In genomic region chr15:31251189-31251588, GRCm38 (mm10) we compare ENCODE assay signal across 23 mouse cellular contexts. TPM values are rescaled to one million over a fixed set of nuclear protein-coding genes. Genes with fewer than 3 reads are reported as not detected.
DNase-seq lines count a peak whose midpoint lies in the region; ATAC-seq lines count a peak whose summit lies in the region.
"Had no signal": no experiment of that assay in that cellular context is flagged by ENCODE, and none has a peak within 500 bp of the region (broad histone marks: within the 10 kb centered on the region; RNA-seq: fewer than 3 reads in every experiment).

No protein-coding gene starts in this region.

- WGBS in kidney, embryonic 15.5 days = 69% methylated on average over 6 of the region's 6 CpGs
- WGBS in liver, embryonic 16.5 days (ENCODE audit: insufficient replicate concordance) = 68% methylated on average over 6 of the region's 6 CpGs
- 84% methylated on average over 6 of the region's 6 CpGs for WGBS in liver, embryonic 11.5 days
- WGBS in embryonic facial prominence, embryonic 10.5 days = 78% methylated on average over 6 of the region's 6 CpGs

- no peak overlapping the region for H3K27ac ChIP-seq in kidney, embryonic 15.5 days
- no peak overlapping the region for H3K27ac ChIP-seq in liver, embryonic 16.5 days (ENCODE audit: low read length)
- no peak overlapping the region for H3K27ac ChIP-seq in liver, embryonic 11.5 days (ENCODE audit: low read depth, low read length)
- H3K27ac ChIP-seq in embryonic facial prominence, embryonic 10.5 days (replicated peaks) = 0 out of 2 replicates have a peak overlapping the region, but pooled peaks have one; percentile 4
- H3K27ac ChIP-seq: embryonic facial prominence, embryonic 12.5 days; heart, embryonic 15.5 days; hindbrain, embryonic 10.5 days; hindbrain, embryonic 14.5 days had no signal

- no peak overlapping the region for H3K4me3 ChIP-seq in kidney, embryonic 15.5 days (replicated peaks)
- no peak overlapping the region for H3K4me3 ChIP-seq in liver, embryonic 16.5 days (ENCODE audit: low read depth, low read length)
- no peak overlapping the region for H3K4me3 ChIP-seq in liver, embryonic 11.5 days (ENCODE audit: low read depth, low read length)
- no peak overlapping the region for H3K4me3 ChIP-seq in embryonic facial prominence, embryonic 10.5 days
- H3K4me3 ChIP-seq: embryonic facial prominence, embryonic 12.5 days; embryonic facial prominence, embryonic 15.5 days; heart, embryonic 12.5 days; heart, embryonic 15.5 days; hindbrain, embryonic 10.5 days had no signal

- peak; percentile 15 for DNase-seq in kidney, adult 11 months
- DNase-seq in liver, embryonic 11.5 days (ENCODE audit: low spot score) = no peak
- peak; percentile 30 for DNase-seq in 3T3-L1 (ENCODE audit: low read depth, low spot score)
- no peak for DNase-seq in embryonic facial prominence, embryonic 10.5 days (ENCODE audit: low spot score)
- DNase-seq: adrenal gland, adult 8-10 months; adrenal gland, postnatal 25 days; cerebellum, adult 18-20 months; cerebellum, adult 9-10 months; cerebellum, postnatal 14 days; forebrain, postnatal 0 days; gastrocnemius, postnatal 25 days; heart, adult 18-20 months; heart, postnatal 10 days; heart, postnatal 36 days had no signal

- H3K4me2 ChIP-seq in kidney, embryonic 15.5 days = no peak overlapping the region
- H3K4me2 ChIP-seq in liver, embryonic 16.5 days (ENCODE audit: low read depth, low read length) = no peak overlapping the region
- H3K4me2 ChIP-seq in liver, embryonic 11.5 days = no peak overlapping the region
- H3K4me2 ChIP-seq: embryonic facial prominence, embryonic 12.5 days; embryonic facial prominence, embryonic 15.5 days; heart, embryonic 12.5 days; heart, embryonic 15.5 days; hindbrain, embryonic 14.5 days had no signal

- H3K9me3 ChIP-seq in kidney, embryonic 15.5 days (replicated peaks) = no peaks in the 10 kb centered on the region
- no peaks in the 10 kb centered on the region for H3K9me3 ChIP-seq in liver, embryonic 16.5 days (replicated peaks; ENCODE audit: control insufficient read depth, low read length)
- H3K9me3 ChIP-seq in liver, embryonic 11.5 days (ENCODE audit: control insufficient read depth, low read length) = no peaks in the 10 kb centered on the region
- no peaks in the 10 kb centered on the region for H3K9me3 ChIP-seq in embryonic facial prominence, embryonic 10.5 days
- H3K9me3 ChIP-seq: embryonic facial prominence, embryonic 12.5 days; embryonic facial prominence, embryonic 15.5 days; heart, embryonic 12.5 days; heart, embryonic 15.5 days; hindbrain, embryonic 10.5 days had no signal

- no peaks in the 10 kb centered on the region for H3K27me3 ChIP-seq in kidney, embryonic 15.5 days
- no peaks in the 10 kb centered on the region for H3K27me3 ChIP-seq in liver, embryonic 16.5 days (ENCODE audit: control insufficient read depth, insufficient read depth, low read depth, low read length)
- H3K27me3 ChIP-seq in liver, embryonic 11.5 days (replicated peaks; ENCODE audit: control insufficient read depth, insufficient read depth, low read length) = no peaks in the 10 kb centered on the region
- no peaks in the 10 kb centered on the region for H3K27me3 ChIP-seq in embryonic facial prominence, embryonic 10.5 days (replicated peaks; ENCODE audit: low read depth, poor library complexity, severe bottlenecking)
- H3K27me3 ChIP-seq: embryonic facial prominence, embryonic 12.5 days; embryonic facial prominence, embryonic 15.5 days; heart, embryonic 12.5 days; heart, embryonic 15.5 days had no signal

- no peak for ATAC-seq in kidney, embryonic 15.5 days (replicated peaks; ENCODE audit: low FRiP score)
- peak; percentile 42; the same call in 1 of the 2 replicates for ATAC-seq in liver, embryonic 16.5 days (ENCODE audit: low read depth)
- ATAC-seq in liver, embryonic 11.5 days (replicated peaks; ENCODE audit: low FRiP score) = no peak
- ATAC-seq: activated CD4-positive, CD25-positive, alpha-beta regulatory T cell, adult 4 months; forebrain, postnatal 0 days had no signal

- H3K9ac ChIP-seq in kidney, embryonic 15.5 days = no peak overlapping the region
- H3K9ac ChIP-seq in liver, embryonic 16.5 days (ENCODE audit: low read depth, low read length) = no peak overlapping the region
- H3K9ac ChIP-seq in liver, embryonic 11.5 days (ENCODE audit: low read depth, low read length) = no peak overlapping the region
- H3K9ac ChIP-seq: embryonic facial prominence, embryonic 12.5 days; embryonic facial prominence, embryonic 15.5 days; forebrain, postnatal 0 days; heart, embryonic 12.5 days; heart, embryonic 15.5 days; hindbrain, embryonic 14.5 days had no signal

- H3K36me3 ChIP-seq in kidney, embryonic 15.5 days = no peaks in the 10 kb centered on the region
- H3K36me3 ChIP-seq in liver, embryonic 16.5 days (ENCODE audit: control insufficient read depth, insufficient read depth) = no peaks in the 10 kb centered on the region
- no peaks in the 10 kb centered on the region for H3K36me3 ChIP-seq in liver, embryonic 11.5 days (ENCODE audit: control insufficient read depth, insufficient read depth, low read length)
- no peaks in the 10 kb centered on the region for H3K36me3 ChIP-seq in embryonic facial prominence, embryonic 10.5 days (replicated peaks)
- H3K36me3 ChIP-seq: embryonic facial prominence, embryonic 12.5 days; embryonic facial prominence, embryonic 15.5 days; heart, embryonic 12.5 days; heart, embryonic 15.5 days; hindbrain, embryonic 10.5 days had no signal

- peaks cover 23% of the 10 kb centered on the region for H3K4me1 ChIP-seq in kidney, embryonic 15.5 days
- H3K4me1 ChIP-seq in liver, embryonic 16.5 days (ENCODE audit: control insufficient read depth, low read depth, low read length) = peaks cover 13% of the 10 kb centered on the region
- H3K4me1 ChIP-seq in liver, embryonic 11.5 days (replicated peaks; ENCODE audit: control insufficient read depth, insufficient read depth, low read length) = peaks cover 16% of the 10 kb centered on the region
- H3K4me1 ChIP-seq in embryonic facial prominence, embryonic 10.5 days = peaks cover 47% of the 10 kb centered on the region

RNA-seq across cellular contexts. Expression of gene Dap, which starts 27.1 kb away (rescaled TPM):
- polyA plus RNA-seq in kidney, embryonic 15.5 days (2015; fragmentation: Nextera tagmentation; extraction: Ambion mirVana) = 86.3 TPM in 2 replicates
- polyA plus RNA-seq in liver, embryonic 16.5 days (2015; fragmentation: Nextera tagmentation; extraction: Ambion mirVana) = 48.4 and 54.2 TPM in 2 replicates
- polyA plus RNA-seq in liver, embryonic 11.5 days (2014; fragmentation: Nextera tagmentation; extraction: Ambion mirVana) = 65.4 and 76.9 TPM in 2 replicates
- 45.7 and 46.6 TPM in 2 replicates for polyA plus RNA-seq in embryonic facial prominence, embryonic 10.5 days (2016; fragmentation: Nextera tagmentation; extraction: Ambion mirVana)

Comparison
In these comparisons a context has a peak if more than half of its experiments do, and no peak if none do; other contexts are left out.
1. DNase-seq: peak in kidney, adult 11 months (single experiment) and 3T3-L1 (single experiment); none in liver, embryonic 11.5 days (single experiment) and embryonic facial prominence, embryonic 10.5 days (single experiment).